Mouse (Mus musculus) urinary bladder, adult 18-20 months (tissue): Measurements from ENCODE around the gene Cage1.
A peak's percentile ranks its signal among the peaks of the same experiment; 100 is the strongest.

Experiments
- DNase-seq, 2 experiments: peaks; one replicate each; pipeline ENCODE4 v3.0.0; 2022; ENCODE audit warnings: low spot score in 2 of 2, mixed read lengths in 2 of 2

Gene Cage1

GRCm38 (mm10) chr13:38037044-38037687, at the start of gene Cage1:
Gene Cage1 (minus strand): TSS chr13:38037069.
- DNase-seq, result peak; percentile 96 to 98

DNA sequence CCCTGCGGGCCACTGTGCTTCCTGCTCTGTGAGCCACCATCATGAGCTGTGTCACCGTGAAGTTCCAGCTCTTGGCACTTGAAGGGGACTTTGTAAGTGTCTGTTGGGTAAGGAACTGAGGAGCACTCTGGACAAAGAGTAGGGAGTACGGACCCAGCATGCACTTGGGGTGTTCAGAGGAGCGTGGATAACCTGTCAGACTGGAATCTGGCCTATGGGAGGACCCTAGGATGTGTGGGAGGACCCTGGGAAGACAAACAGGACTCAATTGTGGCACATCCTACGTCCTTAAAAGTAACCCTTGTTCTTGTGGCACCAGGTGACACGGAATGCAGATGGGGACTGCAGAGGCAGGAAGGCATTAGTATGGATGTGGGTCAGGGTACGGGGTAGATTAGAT, 44.3 kb upstream of the Cage1 start:
- no peak for DNase-seq

DNA sequence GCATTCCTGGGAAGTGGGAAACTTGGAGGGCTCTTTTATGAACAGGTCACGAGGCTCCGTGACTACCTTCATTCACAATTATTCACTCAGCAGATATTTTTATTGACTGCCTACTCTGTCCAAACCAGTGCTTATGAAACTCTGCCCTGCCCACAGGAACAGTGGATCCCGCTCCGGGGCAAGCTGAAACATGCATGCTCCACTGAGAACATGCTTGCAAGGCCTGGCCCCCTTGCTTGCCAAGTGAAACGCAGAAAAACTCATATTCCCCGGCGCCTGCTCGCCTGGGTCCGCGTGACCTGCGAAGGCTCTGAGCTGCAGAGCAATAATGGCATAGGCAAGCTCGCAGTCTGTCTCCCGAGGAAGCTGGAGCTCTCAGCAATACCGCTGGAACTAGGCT, 43.9 kb upstream of the Cage1 start:
- DNase-seq, result peak; percentile 59 to 81

DNA sequence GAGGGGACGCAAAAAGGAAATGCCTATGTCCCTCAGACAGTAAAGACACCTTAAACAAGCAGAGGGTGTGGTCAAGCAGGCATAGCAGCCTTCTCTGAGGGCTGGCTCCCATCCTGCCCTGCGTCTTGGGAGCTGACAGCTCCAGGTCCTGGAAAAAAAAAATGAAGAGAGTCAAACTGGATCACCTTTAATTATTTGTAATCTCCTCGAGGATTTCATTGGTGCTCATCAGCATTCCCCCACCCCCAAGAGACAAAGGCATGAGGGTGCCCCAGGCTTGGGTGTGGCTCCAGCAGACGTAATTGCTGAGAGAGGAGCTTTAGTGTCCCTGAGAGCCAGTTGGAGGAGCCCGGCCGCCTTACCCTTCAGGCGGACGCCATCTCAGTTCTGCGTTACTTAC, 43.1 kb upstream of the Cage1 start:
- no peak for DNase-seq

GRCm38 (mm10) chr13:38079366-38079765, 42.5 kb upstream of the Cage1 start:
- DNase-seq, result no peak

DNA sequence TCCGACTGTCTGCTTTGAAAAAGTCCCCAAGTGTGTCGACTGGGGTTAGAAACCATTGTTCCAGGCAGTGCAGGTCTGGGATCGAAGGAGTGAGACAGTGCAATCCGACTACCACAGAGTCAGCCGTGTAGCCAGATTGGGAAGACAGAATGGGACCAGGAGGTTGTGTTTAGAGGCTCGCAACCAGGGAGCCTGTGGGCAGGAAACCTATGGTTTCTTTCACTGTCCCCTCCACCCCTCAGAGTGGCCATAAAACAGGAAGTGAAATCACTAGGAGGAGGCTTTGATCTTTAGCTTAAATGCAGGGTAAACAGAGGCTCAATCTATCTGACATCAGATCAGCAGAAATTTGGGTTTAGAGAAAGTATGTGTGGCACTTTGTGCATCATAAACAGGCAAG, 42.0 kb upstream of the Cage1 start:
- DNase-seq, result no peak

GRCm38 (mm10) chr13:38077113-38077512, 40.2 kb upstream of the Cage1 start:
- DNase-seq, result no peak

DNA sequence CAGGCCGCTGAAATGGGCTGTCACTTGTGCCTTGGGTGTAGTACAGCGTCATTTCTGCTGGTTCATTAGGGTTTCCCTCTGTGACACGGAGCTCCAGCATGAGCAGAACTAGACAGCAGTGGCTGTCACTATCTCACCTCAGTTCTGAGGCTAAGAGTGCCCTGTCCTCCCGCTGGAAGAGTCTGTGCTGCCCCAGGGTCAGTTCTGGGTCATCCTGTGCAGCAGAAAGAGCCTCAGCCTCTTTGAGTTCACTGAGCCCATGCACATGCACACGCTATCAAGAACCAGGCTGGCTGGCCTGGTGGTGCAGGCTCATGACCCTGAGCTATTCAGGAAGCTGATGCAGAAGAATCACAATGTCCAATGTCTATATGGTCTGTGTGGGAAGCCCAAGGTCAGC, 37.5 kb upstream of the Cage1 start:
- no peak for DNase-seq

GRCm38 (mm10) chr13:38073374-38074307, 36.8 kb upstream of the Cage1 start:
- DNase-seq, result no peak

GRCm38 (mm10) chr13:38070945-38071344, 34.1 kb upstream of the Cage1 start:
- no peak for DNase-seq

- peak in 1 of 2 experiments; percentile 22 for DNase-seq
Observed at GRCm38 (mm10) chr13:38064854-38065663, 28.2 kb upstream of the Cage1 start.

GRCm38 (mm10) chr13:38062678-38063077, 25.8 kb upstream of the Cage1 start:
- no peak for DNase-seq

DNA sequence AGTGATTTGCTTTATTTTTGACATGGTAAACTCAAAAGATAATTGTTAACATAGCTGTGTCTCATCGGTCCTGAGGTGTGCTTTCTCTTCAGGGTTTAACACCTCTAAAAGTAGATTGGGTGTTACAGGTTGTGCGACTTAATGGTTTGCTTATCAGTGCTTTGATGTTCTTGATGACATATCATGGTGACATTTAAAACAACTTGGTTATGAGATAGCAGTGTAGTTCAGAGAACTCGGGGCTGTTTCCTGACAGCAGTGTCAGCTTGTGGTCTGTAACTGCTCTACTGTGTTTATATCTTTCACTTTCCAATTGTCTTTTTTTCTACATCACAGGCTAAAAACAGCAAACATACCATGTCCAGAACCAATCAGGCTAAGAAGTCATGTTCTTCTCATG, 13.0 kb upstream of the Cage1 start:
- no peak for DNase-seq

- DNase-seq, result no peak
Observed at GRCm38 (mm10) chr13:38037811-38038210, 942 bp upstream of the Cage1 start.

- DNase-seq, result no peak
Observed at GRCm38 (mm10) chr13:38036343-38037043, 376 bp downstream of the Cage1 start, which contains the start of gene Riok1. Gene Riok1 (plus strand): TSS chr13:38036995.

GRCm38 (mm10) chr13:38028407-38028806, 8.5 kb downstream of the Cage1 start:
- DNase-seq, result no peak

GRCm38 (mm10) chr13:38027618-38028248, 9.1 kb downstream of the Cage1 start:
- DNase-seq, result no peak

DNA sequence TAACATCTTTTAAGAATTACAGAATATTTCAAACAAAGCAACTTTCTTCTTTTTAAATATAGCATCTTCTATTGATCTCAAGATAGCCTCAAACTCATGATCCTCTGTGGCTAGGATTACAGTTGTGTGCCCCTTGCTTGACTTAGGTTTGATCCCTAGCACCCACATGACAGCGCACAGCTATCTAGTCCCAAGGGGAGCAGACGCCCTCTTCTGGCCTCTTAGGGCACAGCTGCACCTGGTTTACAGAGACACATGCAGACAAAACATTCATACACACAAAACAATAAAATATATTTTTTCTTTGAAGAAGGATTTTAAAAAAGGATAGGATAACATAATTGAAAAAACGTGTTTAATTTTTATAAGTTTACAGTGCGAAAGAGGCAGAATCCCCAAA, 11.0 kb downstream of the Cage1 start:
- no peak for DNase-seq

DNA sequence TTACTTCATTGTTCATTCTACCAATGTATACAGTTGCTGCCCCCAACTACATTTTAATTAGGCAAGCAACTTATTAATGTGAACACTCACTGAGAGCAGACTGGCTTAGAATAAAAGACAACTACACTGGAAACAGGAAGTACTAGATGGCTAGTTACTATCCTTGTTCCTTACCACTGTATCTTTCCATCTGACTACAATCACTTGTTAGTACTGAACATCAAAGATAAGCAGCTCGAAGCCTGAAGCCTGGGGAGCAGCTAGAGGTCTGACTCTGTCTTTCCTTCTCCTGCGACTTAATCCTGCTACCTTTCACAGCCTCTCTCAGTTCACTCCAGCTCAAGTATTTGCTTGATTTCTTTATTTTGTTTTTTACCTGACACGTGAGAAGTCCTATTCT, 18.1 kb downstream of the Cage1 start:
- no peak for DNase-seq

- DNase-seq, result no peak
Observed at GRCm38 (mm10) chr13:38015591-38015990, 21.3 kb downstream of the Cage1 start.

- no peak for DNase-seq
Observed at GRCm38 (mm10) chr13:38012436-38012835, 24.4 kb downstream of the Cage1 start.
